Mouse (Mus musculus) heart, postnatal 14 days (tissue): ENCODE results near the gene Epn1. TPM values are rescaled to one million over a fixed set of nuclear protein-coding genes. Genes with fewer than 3 reads are reported as not detected.

Experiments used
- DNase-seq, 2 experiments: peaks; one replicate each; pipeline ENCODE4 v3.0.0; 2021 to 2022
- intact Hi-C: fragments of 180-260 bp; cut with DNase I; formaldehyde crosslinking; loops from one replicate; pipeline ENCODE4 v1.15.1; 2025
- total RNA-seq, 2 experiments: library from RNA; stranded (reverse); gene quantifications; 2 replicates each; pipeline ENCODE4 v1.2.3; 2021

Gene Epn1
- total RNA-seq, 2 experiments from 2014 or later, result 181 TPM

GRCm38 (mm10) chr7:5085512-5085911 is 5.5 kb downstream of the Epn1 start:
- no peak for DNase-seq
- intact Hi-C loops, result loop anchor here (10.0 kb wide), 2 partner anchors 941 to 1069 kb away; partner anchors contain the start of gene Zfp787

GRCm38 (mm10) chr7:5086921-5087440 is 6.9 kb downstream of the Epn1 start:
- intact Hi-C loops, result loop anchor here (10.0 kb wide), 2 partner anchors 942 to 1068 kb away; partner anchors contain the start of gene Zfp787
- peak; percentile 27 to 30 for DNase-seq

- DNase-seq, result no peak
- intact Hi-C loops, result loop anchor here (10.0 kb wide), 2 partner anchors 943 to 1067 kb away; partner anchors contain the start of gene Zfp787
Measured at GRCm38 (mm10) chr7:5087886-5088285, 7.9 kb downstream of the Epn1 start.

- intact Hi-C loops, result loop anchor here (10.0 kb wide), 2 partner anchors 945 to 1065 kb away; partner anchors contain the start of gene Zfp787
- DNase-seq, result no peak
Measured at GRCm38 (mm10) chr7:5089853-5090252, 9.8 kb downstream of the Epn1 start.

- intact Hi-C loops, result no loop called here
- no peak for DNase-seq
Measured at GRCm38 (mm10) chr7:5091008-5091728, 11.1 kb downstream of the Epn1 start.

- no peak for DNase-seq
- intact Hi-C loops, result no loop called here
Measured at GRCm38 (mm10) chr7:5092381-5092780, 12.3 kb downstream of the Epn1 start.

GRCm38 (mm10) chr7:5092831-5093510 is 12.9 kb downstream of the Epn1 start:
- DNase-seq, result peak; percentile 27 to 45
- intact Hi-C loops, result no loop called here

GRCm38 (mm10) chr7:5098769-5099168 is 18.7 kb downstream of the Epn1 start:
- no peak for DNase-seq
- intact Hi-C loops, result no loop called here

- intact Hi-C loops, result no loop called here
- no peak for DNase-seq
Measured at GRCm38 (mm10) chr7:5099796-5100195, 19.8 kb downstream of the Epn1 start.

- DNase-seq, result no peak
- intact Hi-C loops, result no loop called here
Measured at GRCm38 (mm10) chr7:5101066-5101663, 21.1 kb downstream of the Epn1 start.

GRCm38 (mm10) chr7:5102564-5102963 is 22.5 kb downstream of the Epn1 start:
- intact Hi-C loops, result no loop called here
- no peak for DNase-seq

GRCm38 (mm10) chr7:5108272-5108671 is 28.2 kb downstream of the Epn1 start:
- no peak for DNase-seq
- intact Hi-C loops, result no loop called here

GRCm38 (mm10) chr7:5109301-5109700 is 29.3 kb downstream of the Epn1 start:
- intact Hi-C loops, result no loop called here
- no peak for DNase-seq

GRCm38 (mm10) chr7:5112701-5113100 is 32.7 kb downstream of the Epn1 start:
- intact Hi-C loops, result no loop called here
- DNase-seq, result no peak

- DNase-seq, result no peak
- intact Hi-C loops, result no loop called here
Measured at GRCm38 (mm10) chr7:5116850-5117249, 36.8 kb downstream of the Epn1 start, which contains the start of gene Rfpl4. Gene Rfpl4, minus strand, starts transcription at chr7:5116950.

- intact Hi-C loops, result loop anchor here (2.0 to 5.0 kb wide), 2 partner anchors 64 to 183 kb away; no protein-coding TSS in a partner anchor
- peak; percentile 3 to 25 for DNase-seq
Measured at GRCm38 (mm10) chr7:5125078-5125477, 45.0 kb downstream of the Epn1 start.

- DNase-seq, result peak; percentile 89 to 93
- intact Hi-C loops, result loop anchor here (2.0 to 5.0 kb wide), 2 partner anchors 65 to 183 kb away; no protein-coding TSS in a partner anchor
Measured at GRCm38 (mm10) chr7:5125549-5126406, 45.7 kb downstream of the Epn1 start, which contains the start of gene Rasl2-9. Gene Rasl2-9, minus strand, starts transcription at chr7:5125950.
